Mouse (Mus musculus) E14TG2a.4 (cell line): ENCODE measurements around the gene Pgbd1.

Experiments
- H3K27me3 ChIP-seq: 2 replicates; pipeline ENCODE4 v1.6.1; 2014; ENCODE audit warnings: low read length, control low read depth; ENCODE audit not compliant: insufficient read depth
- H3K36me3 ChIP-seq: 2 replicates; pipeline ENCODE4 v1.6.1; 2014; ENCODE audit warnings: low read length, control low read depth; ENCODE audit not compliant: insufficient read depth
- H3K4me1 ChIP-seq: replicated peaks from 2 replicates; pipeline ENCODE4 v1.6.1; 2014; ENCODE audit warnings: low read depth, low read length, control low read depth
- H3K4me3 ChIP-seq: replicated peaks from 2 replicates; pipeline ENCODE4 v1.5.1; 2014; ENCODE audit warnings: mild to moderate bottlenecking, low read length
- H3K9me3 ChIP-seq: 2 replicates; pipeline ENCODE4 v1.6.1; 2014; ENCODE audit warnings: low read length, control low read depth
- CTCF ChIP-seq: conservative IDR thresholded peaks from 2 replicates; pipeline ENCODE4 v1.5.1; 2014; ENCODE audit warnings: low read length
- NANOG ChIP-seq: IDR thresholded peaks from 2 replicates; pipeline ENCODE4 v1.6.1; 2014; ENCODE audit warnings: borderline replicate concordance, low read length, mixed read lengths
- POU5F1 ChIP-seq: IDR thresholded peaks from 2 replicates; pipeline ENCODE4 v1.6.1; 2014; ENCODE audit warnings: low read length, borderline replicate concordance

The Pgbd1 gene

DNA sequence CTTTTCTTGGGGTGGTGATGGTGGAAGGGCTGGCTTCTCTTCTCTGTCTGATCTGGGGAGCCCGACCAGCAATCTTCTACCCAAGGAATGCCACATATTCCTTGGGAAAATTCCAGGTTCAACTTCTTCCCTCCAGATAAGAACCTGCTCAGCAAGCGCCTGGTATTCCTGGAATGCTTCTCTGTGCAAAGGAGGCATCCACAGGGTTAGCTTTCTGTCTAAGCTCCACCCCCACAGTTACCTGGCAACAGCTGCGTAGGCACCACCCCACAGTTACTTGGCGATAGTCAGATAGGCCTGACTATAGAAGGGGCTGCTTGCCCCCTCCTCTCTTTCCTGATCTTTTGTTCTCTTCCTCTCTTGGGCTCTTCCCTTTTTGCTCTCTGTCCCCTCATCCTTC lies 15.5 kb upstream of the Pgbd1 start:
- peaks cover 5% of the 10 kb centered on the region for H3K36me3 ChIP-seq
- H3K4me3 ChIP-seq = no peak overlapping the region
- H3K27me3 ChIP-seq = no peaks in the 10 kb centered on the region; the same call in 1 of the 2 replicates
- H3K9me3 ChIP-seq = no peaks in the 10 kb centered on the region
- peaks cover 26% of the 10 kb centered on the region for H3K4me1 ChIP-seq
- TF ChIP-seq NANOG (no peak), CTCF (no peak), POU5F1 (no peak)

DNA sequence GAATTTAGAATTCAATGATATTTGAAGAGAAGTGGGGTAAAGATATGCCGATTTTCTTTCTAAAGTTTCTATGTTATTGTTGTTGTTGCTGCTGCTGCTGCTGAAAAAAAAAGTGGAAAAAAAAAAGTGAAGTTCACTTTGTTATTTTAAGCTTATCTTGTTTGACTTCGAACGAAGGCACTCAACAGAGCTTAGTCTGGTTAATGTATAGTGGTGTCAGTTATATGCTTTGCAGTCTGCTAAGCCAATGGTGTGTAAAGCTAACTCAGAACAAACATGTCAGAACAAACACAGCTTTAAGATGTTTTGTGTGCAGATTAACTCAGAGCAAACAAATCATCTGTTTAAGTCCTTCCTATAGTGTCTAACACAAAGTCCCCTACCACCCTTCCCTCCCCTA lies 13.3 kb upstream of the Pgbd1 start:
- H3K9me3 ChIP-seq = no peaks in the 10 kb centered on the region
- no peak for TF ChIP-seq CTCF
- TF ChIP-seq NANOG = no peak
- TF ChIP-seq POU5F1 = no peak
- H3K4me1 ChIP-seq = peaks cover 27% of the 10 kb centered on the region
- H3K27me3 ChIP-seq = no peaks in the 10 kb centered on the region; the same call in 1 of the 2 replicates
- peaks cover 24% of the 10 kb centered on the region for H3K36me3 ChIP-seq
- no peak overlapping the region for H3K4me3 ChIP-seq

DNA sequence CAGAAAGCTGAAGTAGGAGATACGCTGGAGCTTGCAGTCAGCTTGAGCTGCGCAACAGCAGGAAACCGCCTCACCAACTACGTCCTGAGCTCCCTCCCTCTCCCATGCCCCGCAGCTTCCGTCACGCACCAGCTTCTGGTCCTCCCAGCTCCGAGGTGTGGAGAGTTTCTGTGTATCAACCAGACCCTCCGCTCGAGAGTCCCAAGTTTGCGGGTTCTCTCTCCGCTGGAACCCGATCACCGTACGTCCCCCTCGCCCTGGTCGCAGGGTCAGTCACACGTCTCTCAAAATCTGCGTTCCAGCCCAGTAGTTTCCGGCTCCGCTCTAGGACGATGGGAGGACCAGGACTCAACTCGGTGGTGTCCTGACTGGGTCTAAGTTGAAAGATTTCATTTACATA lies 12.6 kb upstream of the Pgbd1 start, which contains the start of gene Zscan26:
Gene Zscan26 (minus strand): TSS at position 282 of the 400 bp plus-strand sequence.
- Histone ChIP-seq H3K36me3 (peaks cover 30% of the 10 kb centered on the region), H3K4me3 (peak within 1 kb of the TSS; percentile 91), H3K4me1 (peaks cover 33% of the 10 kb centered on the region), H3K9me3 (no peaks in the 10 kb centered on the region), H3K27me3 (no peaks in the 10 kb centered on the region)
- TF ChIP-seq CTCF = no peak
- TF ChIP-seq NANOG = no peak
- no peak for TF ChIP-seq POU5F1

GRCm38 (mm10) chr13:21453042-21453441 lies 12.2 kb upstream of the Pgbd1 start:
- H3K9me3 ChIP-seq = no peaks in the 10 kb centered on the region
- H3K27me3 ChIP-seq = no peaks in the 10 kb centered on the region
- H3K4me1 ChIP-seq = peaks cover 37% of the 10 kb centered on the region
- H3K36me3 ChIP-seq = peaks cover 34% of the 10 kb centered on the region
- TF ChIP-seq NANOG (no peak), POU5F1 (no peak), CTCF (no peak)
- H3K4me3 ChIP-seq = peak overlapping the region; percentile 91

GRCm38 (mm10) chr13:21447856-21448614 lies 7.2 kb upstream of the Pgbd1 start:
- no peak for TF ChIP-seq NANOG
- TF ChIP-seq CTCF = no peak
- no peak for TF ChIP-seq POU5F1
- peaks cover 27% of the 10 kb centered on the region for H3K4me1 ChIP-seq
- no peaks in the 10 kb centered on the region for H3K27me3 ChIP-seq
- no peaks in the 10 kb centered on the region for H3K9me3 ChIP-seq
- no peak overlapping the region; the same call in 1 of the 2 replicates for H3K4me3 ChIP-seq
- H3K36me3 ChIP-seq = peaks cover 83% of the 10 kb centered on the region

GRCm38 (mm10) chr13:21446796-21447195 lies 5.9 kb upstream of the Pgbd1 start:
- no peak overlapping the region for H3K4me3 ChIP-seq
- H3K9me3 ChIP-seq = no peaks in the 10 kb centered on the region
- TF ChIP-seq CTCF = no peak
- TF ChIP-seq NANOG = no peak
- no peak for TF ChIP-seq POU5F1

DNA sequence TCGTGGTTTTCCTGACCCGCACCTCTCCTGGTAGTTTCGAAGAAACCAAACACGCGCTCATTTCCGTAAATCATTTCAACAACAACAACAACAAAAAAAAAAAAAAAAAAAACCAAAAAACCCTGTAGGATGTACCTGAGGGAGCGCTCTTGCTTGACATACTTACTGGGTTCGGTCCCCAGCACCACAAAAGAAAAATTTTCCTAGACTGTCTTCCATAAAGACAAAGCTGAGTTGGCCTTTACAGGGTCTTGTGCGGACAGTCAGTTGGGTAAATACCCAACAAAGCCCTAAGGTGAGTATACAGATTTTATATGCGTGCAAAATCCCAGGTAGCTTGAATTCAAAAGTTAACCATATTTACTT lies 332 bp upstream of the Pgbd1 start:
- H3K27me3 ChIP-seq = peaks cover 5% of the 10 kb centered on the region; the same call in 1 of the 2 replicates
- H3K4me3 ChIP-seq = peak overlapping the region; percentile 80
- no peaks in the 10 kb centered on the region for H3K9me3 ChIP-seq
- H3K4me1 ChIP-seq = peaks cover 13% of the 10 kb centered on the region
- TF ChIP-seq NANOG (no peak), POU5F1 (no peak), CTCF (no peak)
- H3K36me3 ChIP-seq = peaks cover 37% of the 10 kb centered on the region

More at GRCm38 (mm10) chr13:21446796-21447195, 5.9 kb upstream of the Pgbd1 start:
- Histone ChIP-seq H3K4me1 (peaks cover 18% of the 10 kb centered on the region), H3K36me3 (peaks cover 88% of the 10 kb centered on the region), H3K27me3 (no peaks in the 10 kb centered on the region)

DNA sequence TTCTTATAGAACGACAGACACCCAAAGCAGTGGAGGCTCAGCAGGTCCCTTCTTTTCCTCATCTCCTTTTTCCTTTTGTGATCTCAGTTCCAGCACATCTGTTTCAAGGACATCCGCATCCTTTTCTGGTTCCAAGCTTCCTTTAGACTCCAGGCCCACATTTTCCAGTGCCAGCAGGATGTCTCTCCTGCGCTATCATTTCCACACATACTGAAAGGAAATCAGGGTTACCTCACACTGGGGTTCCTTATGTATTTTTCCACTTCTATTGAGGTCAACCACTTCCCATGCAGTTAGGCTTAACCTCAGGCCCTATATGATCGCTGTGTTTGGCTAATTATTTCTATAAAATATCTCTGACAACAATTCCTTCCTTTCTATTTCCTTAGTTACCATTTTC lies 5.4 kb downstream of the Pgbd1 start:
- H3K36me3 ChIP-seq = no peaks in the 10 kb centered on the region
- peaks cover 8% of the 10 kb centered on the region for H3K4me1 ChIP-seq
- peaks cover 7% of the 10 kb centered on the region; the same call in 1 of the 2 replicates for H3K27me3 ChIP-seq
- H3K4me3 ChIP-seq = no peak overlapping the region
- no peaks in the 10 kb centered on the region for H3K9me3 ChIP-seq
- no peak for TF ChIP-seq POU5F1
- no peak for TF ChIP-seq NANOG
- TF ChIP-seq CTCF = no peak

- H3K9me3 ChIP-seq = peaks cover 3% of the 10 kb centered on the region; the same call in 1 of the 2 replicates
- no peaks in the 10 kb centered on the region for H3K36me3 ChIP-seq
- no peaks in the 10 kb centered on the region for H3K4me1 ChIP-seq
- TF ChIP-seq POU5F1 = no peak
- TF ChIP-seq NANOG = no peak
- no peak for TF ChIP-seq CTCF
- no peak overlapping the region for H3K4me3 ChIP-seq
- H3K27me3 ChIP-seq = no peaks in the 10 kb centered on the region
These were observed 13.2 kb downstream of the Pgbd1 start for GRCm38 (mm10) chr13:21427631-21428030.
